Mouse (Mus musculus): Measurements from ENCODE around the gene Wwox.
"Not testable (repeated sequence)": the region's sequence is repeated elsewhere in the genome, so short reads cannot be mapped to it uniquely, and the experiment has no call there.

The Wwox gene

GRCm38 (mm10) chr8:114801428-114802134 lies 362.1 kb downstream of the Wwox start:
- DNase-seq (ENCODE audit: low spot score in 2 of 2): no peak

GRCm38 (mm10) chr8:114803113-114803512 lies 363.7 kb downstream of the Wwox start:
- DNase-seq (ENCODE audit: low spot score in 2 of 2): no peak

- DNase-seq (ENCODE audit: low spot score in 2 of 2): no peak
These were observed 367.5 kb downstream of the Wwox start for GRCm38 (mm10) chr8:114806826-114807420.

- no peak for DNase-seq (ENCODE audit: low spot score in 2 of 2)
These were observed 368.4 kb downstream of the Wwox start for GRCm38 (mm10) chr8:114807676-114808426.

GRCm38 (mm10) chr8:114810470-114810869 lies 371.0 kb downstream of the Wwox start:
- DNase-seq (ENCODE audit: low spot score in 2 of 2): no peak

GRCm38 (mm10) chr8:114813830-114814229 lies 374.4 kb downstream of the Wwox start:
- no peak for DNase-seq (ENCODE audit: low spot score in 2 of 2)

GRCm38 (mm10) chr8:114814769-114815736 lies 375.6 kb downstream of the Wwox start:
- no peak for DNase-seq (ENCODE audit: low spot score in 2 of 2)

- DNase-seq (ENCODE audit: low spot score in 2 of 2): no peak
These were observed 376.9 kb downstream of the Wwox start for GRCm38 (mm10) chr8:114816343-114816742.

- no peak for DNase-seq (ENCODE audit: low spot score in 2 of 2)
These were observed 377.5 kb downstream of the Wwox start for GRCm38 (mm10) chr8:114816949-114817348.

- peak in 1 of 2 experiments; percentile 72 for DNase-seq (ENCODE audit: low spot score in 2 of 2)
These were observed 382.1 kb downstream of the Wwox start for GRCm38 (mm10) chr8:114821543-114821942.

GRCm38 (mm10) chr8:114825460-114825859 lies 386.0 kb downstream of the Wwox start:
- DNase-seq (ENCODE audit: low spot score in 2 of 2): no peak

GRCm38 (mm10) chr8:114826991-114827390 lies 387.5 kb downstream of the Wwox start:
- no peak for DNase-seq (ENCODE audit: low spot score in 2 of 2)

- not testable (repeated sequence) for DNase-seq (ENCODE audit: low spot score in 2 of 2)
These were observed 388.4 kb downstream of the Wwox start for GRCm38 (mm10) chr8:114827810-114828209.

GRCm38 (mm10) chr8:114831595-114831994 lies 392.1 kb downstream of the Wwox start:
- no peak for DNase-seq (ENCODE audit: low spot score in 2 of 2)

GRCm38 (mm10) chr8:114832251-114832774 lies 392.9 kb downstream of the Wwox start:
- peak in 1 of 2 experiments; percentile 38 for DNase-seq (ENCODE audit: low spot score in 2 of 2)

GRCm38 (mm10) chr8:114834730-114835129 lies 395.3 kb downstream of the Wwox start:
- DNase-seq (ENCODE audit: low spot score in 2 of 2): no peak

GRCm38 (mm10) chr8:114839998-114840397 lies 400.5 kb downstream of the Wwox start:
- DNase-seq (ENCODE audit: low spot score in 2 of 2): no peak

GRCm38 (mm10) chr8:114847666-114848065 lies 408.2 kb downstream of the Wwox start:
- no peak for DNase-seq (ENCODE audit: low spot score in 2 of 2)

GRCm38 (mm10) chr8:114849461-114849860 lies 410.0 kb downstream of the Wwox start:
- no peak for DNase-seq (ENCODE audit: low spot score in 2 of 2)

GRCm38 (mm10) chr8:114850014-114850870 lies 410.8 kb downstream of the Wwox start:
- no peak for DNase-seq (ENCODE audit: low spot score in 2 of 2)
